Mouse (Mus musculus) R1 (cell line): ENCODE measurements around the gene Ttc19.
"Not testable (repeated sequence)": the region's sequence is repeated elsewhere in the genome, so short reads cannot be mapped to it uniquely, and the experiment has no call there.

ENCODE experiments used
- DNase-seq: peaks from one replicate; pipeline ENCODE4 v3.0.0-alpha.2; 2018; ENCODE audit warnings: low read depth, low spot score

Gene Ttc19

GRCm38 (mm10) chr11:62284020-62284419 lies 2.7 kb downstream of the Ttc19 start:
- DNase-seq: not testable (repeated sequence)

DNA sequence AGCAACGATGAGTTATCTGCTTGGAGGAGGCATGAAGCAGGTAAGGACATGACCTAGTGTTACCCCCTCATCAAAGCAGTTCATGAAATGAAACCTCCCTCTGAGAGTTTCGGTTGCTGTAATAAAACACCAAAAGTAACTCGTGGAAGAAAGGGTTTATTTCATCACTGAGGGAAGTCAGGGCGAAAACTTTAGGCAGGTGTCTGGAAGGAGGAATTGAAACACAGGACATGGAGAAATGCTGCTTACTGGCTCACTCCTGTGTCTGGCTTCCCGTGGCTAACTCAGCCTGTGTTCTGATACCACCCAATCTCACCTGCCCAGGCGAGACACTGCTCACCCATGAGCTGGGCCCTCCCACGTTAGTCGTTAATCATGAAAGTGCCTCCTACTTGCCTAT lies 3.7 kb downstream of the Ttc19 start:
- DNase-seq: no peak

DNA sequence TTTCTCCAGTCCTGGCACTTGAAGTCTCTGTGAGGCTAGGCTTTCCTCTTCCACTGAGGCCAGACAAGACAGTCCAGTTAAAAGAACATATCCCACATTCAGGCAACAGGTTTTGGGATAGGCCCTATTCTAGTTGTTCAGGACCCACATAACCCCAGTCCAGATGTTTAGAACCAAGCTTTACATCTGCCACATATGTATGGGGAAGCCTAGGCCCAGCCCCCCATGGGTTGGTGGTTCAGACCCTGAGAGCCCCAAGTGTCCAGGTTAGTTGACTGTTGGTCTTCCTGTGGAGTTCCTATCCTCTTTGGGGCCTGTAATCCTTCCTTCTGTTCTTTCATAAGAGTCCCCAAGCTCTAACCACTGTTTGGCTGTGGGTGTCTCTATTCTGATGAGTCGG lies 6.4 kb downstream of the Ttc19 start:
- no peak for DNase-seq

- no peak for DNase-seq
Observed at GRCm38 (mm10) chr11:62294121-62294520, 12.8 kb downstream of the Ttc19 start.

DNA sequence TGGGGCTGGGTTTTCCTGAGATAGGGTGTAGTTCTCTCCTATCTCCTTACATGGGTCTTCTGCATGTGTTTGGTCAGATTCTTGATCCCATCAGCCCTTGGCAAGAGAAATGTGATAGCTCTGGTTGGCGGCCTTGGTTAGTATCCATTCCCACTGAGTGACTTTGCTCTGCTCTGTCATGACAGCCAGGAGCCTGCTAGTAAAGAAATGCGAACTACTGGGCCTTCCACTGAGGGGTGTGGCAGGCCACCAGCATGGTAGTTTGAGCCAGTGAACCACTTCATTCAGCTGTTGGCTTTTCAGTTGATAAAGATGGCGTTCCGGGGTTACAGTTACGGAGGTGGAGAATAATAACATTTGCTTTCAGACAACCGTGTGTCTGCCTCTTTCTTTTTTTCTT lies 17.6 kb downstream of the Ttc19 start:
- DNase-seq: peak; percentile 28

DNA sequence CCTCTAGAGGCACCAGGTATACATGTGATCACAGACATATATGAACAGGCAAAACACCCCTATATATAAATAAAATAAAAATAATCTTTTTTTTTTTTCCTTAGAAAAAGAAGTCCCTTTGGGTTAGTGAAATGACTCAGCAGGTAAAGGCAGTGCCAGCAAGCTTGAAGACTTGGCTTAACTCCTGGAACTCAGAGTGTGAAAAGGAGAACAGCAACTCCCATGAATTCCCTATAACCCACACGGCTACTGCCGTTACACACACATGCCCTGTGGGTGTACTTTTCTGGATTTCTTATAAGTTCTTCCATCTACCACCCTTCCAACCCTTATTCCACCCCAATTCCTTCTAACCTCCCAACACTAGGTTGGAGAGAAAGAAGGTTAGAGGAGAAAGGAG lies 24.6 kb downstream of the Ttc19 start:
- DNase-seq: no peak

DNA sequence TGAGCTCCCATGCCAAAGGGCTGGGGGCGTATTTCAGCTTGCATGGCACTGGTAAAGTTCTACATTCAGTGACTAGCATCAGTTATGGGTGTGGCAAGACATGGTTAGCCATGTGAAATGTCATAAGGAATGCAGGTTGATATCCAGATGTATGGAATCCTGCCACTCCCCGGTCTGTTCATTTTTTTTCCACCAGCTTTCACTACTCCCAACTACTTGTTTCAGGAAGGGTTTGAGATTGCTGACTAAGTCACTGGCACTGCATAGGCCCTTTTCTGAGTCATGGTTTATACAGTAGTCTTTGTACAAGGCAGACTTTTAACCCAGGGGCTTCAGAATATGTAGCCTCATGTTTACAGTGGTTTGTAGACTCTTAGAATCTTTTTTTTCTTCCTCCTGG lies 28.0 kb downstream of the Ttc19 start:
- no peak for DNase-seq

DNA sequence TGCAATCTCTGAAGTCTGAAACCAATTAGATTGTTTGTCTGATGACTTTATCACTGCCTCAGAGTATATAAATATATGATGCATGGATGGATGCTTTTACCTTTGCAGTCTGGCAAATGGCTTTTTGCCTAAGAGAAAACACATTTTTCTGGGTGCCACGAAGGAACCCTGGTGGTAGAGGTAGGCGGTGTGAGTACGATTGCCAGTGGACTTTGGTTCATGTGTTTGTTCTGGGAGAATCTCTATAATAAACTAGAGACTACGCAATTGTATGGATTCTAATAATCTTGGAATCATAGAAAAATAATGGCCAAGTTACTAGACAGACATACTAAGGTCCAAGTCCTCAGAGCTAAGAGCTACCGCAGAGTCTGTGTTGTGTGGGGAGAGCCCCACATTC lies 33.7 kb downstream of the Ttc19 start:
- no peak for DNase-seq

DNA sequence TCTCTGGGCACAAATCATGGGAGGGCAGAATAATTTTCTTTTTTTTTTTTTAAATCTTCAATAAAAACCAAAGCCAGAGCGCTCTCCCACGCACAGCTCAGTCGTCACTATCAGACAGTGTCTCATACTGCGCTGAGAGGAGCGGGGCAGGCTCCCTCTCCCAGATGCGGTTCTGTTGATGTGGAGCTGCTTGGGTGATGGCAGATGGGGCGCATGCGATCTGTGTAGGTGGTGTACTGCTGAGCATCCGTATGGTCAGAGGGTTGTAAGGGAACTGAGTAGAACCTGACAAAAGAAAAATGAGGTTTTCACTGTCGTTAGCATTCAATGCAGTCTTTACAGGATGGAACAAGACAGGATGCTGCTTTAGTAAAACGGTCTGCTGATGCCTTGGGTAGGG lies 36.5 kb downstream of the Ttc19 start:
- DNase-seq: no peak

DNA sequence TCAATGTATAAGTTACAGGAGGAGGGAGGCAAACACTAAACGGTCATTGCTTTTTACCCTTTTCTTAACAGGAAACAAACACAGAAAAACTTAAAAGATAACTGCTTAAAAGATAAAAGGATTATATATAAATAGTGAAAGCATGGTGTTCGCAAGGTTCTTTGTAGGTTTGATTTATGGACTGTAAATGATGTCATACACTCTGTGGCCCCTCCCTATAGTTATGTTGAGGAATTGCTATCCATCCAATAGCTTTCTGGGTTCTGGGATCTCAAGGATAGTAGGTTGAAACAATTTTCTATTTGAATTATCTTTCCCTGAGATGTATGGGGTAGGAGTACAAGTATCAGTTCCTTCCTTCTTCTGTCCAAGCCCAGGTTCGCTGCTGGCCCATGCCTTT lies 38.8 kb downstream of the Ttc19 start:
- DNase-seq: no peak

DNA sequence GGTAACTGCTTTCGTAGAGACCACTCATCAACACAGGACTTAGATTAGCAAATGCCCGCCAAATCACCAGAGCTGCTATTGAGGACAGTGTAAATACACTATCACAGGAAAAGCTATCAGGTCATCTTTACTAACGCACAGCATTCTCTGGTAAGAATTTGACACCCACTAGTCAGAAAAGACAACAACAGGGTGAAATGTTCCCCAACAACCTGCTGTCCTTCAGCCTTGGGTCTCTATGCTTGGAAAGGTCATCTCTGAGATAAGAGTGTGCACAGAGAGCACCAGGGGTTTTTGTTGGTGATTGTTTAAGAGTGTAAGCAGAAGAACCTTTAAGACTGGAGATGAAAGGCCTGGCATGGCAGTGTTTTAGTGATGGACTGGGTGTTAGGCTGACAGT lies 42.4 kb downstream of the Ttc19 start:
- no peak for DNase-seq

DNA sequence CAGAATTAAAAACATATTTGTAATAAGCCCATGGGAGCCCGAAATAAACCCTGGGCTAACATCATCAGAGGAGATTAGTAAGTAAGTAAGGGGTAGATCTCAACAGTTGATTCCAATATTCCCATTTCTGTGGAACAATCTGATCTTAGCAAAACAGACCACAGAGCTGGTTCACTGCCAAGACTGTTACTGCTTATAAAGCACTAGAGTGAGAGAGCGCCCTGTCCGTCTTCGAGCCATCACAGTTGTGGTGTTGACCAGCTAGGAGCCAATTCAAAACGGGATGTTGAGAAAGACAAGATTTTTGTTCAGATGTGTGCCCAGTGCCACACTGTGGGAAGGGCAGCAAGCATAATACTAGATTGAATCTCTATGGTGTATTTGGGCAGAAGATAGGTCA lies 49.9 kb downstream of the Ttc19 start:
- DNase-seq: no peak

DNA sequence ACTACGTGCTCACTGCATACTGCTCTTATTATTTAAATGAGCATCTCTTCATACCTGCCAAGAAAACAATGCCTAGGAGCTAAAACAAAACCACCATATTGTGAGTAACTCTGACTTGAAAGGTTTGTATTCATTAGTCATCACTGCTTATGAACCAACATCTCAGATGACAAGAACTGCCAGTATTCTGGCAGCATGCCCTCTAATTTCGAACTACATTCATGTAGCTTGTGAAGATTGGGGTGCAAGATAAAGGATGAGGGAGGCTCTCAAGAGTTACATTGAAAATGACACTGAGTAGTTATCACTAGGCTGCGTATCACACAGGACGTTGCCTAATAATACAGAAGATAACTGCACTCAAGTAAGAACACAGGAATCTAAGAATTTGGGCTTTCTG lies 51.0 kb downstream of the Ttc19 start:
- no peak for DNase-seq

DNA sequence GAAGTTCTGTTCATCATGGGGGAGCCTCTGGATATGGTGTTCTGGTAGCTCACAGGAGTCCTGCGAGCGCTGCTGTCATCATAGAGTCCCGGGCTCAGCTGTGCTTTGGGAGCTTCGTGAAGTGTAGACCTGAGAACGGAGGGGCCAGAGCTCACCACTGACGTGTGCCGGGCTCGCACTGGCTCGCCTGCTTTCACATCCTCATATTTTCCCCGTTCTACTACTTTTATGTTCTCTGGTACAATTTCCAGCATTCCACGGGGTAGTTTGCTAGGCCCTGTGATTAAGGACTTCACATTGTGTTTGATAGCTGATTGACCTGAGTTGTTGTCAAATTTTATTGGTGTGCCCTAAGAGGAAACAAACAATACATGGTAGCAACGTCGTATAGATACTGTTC lies 61.7 kb downstream of the Ttc19 start:
- DNase-seq: no peak

DNA sequence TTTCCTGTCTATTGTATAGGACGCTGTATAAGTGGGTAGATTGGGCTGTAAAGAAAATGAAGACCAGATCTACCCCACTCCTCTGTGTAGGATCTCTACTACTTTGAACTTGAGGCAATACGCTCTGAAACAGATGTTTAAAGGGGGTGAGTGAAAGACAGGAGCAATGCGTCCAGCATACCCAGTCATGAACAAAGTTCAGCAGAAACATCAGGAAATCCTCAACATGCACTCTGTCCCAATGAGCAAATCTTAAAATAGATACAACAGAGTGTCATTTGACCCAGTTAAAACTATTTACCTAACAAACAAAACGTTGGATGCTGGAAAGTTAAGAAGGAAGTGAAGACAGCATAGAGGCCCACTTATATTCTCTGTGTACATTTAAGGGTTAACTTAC lies 70.7 kb downstream of the Ttc19 start:
- no peak for DNase-seq

DNA sequence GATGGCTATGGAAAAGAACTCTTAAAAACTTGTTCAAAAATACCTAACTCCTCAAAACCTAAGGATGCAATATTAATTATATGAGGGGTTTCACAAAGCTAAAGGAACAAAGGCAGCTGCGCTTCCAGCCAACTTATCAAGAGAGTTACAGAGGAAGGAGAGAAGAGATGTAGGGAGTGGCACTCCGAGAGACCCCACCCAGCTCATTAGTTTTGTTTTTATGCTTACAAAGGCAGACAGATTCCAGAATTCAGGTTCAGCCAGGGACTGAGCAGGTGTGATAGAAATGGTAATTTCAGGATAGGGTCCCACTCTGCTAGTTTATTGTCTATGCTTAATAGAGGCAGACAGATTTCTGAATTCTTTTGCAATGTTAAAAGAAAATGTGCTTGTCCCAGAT lies 73.9 kb downstream of the Ttc19 start:
- DNase-seq: peak; percentile 74

- peak; percentile 73 for DNase-seq
Observed at GRCm38 (mm10) chr11:62366879-62367278, 85.6 kb downstream of the Ttc19 start.

- DNase-seq: no peak
Observed at GRCm38 (mm10) chr11:62369924-62370323, 88.7 kb downstream of the Ttc19 start.

- DNase-seq: no peak
Observed at GRCm38 (mm10) chr11:62371776-62372175, 90.5 kb downstream of the Ttc19 start.

GRCm38 (mm10) chr11:62377202-62377851 lies 96.1 kb downstream of the Ttc19 start:
- DNase-seq: not testable (repeated sequence)
